Mouse (Mus musculus) C2C12 (cell line): Measurements from ENCODE around the gene A930004D18Rik.

Experiments used
- CTCF ChIP-seq: IDR thresholded peaks from one replicate; pipeline ENCODE4 v1.5.1; 2011; ENCODE audit not compliant: control insufficient read depth, insufficient read depth, insufficient read length
- MAX ChIP-seq: IDR thresholded peaks from one replicate; pipeline ENCODE4 v1.6.1; 2011; ENCODE audit warnings: mild to moderate bottlenecking, control low read depth

DNA sequence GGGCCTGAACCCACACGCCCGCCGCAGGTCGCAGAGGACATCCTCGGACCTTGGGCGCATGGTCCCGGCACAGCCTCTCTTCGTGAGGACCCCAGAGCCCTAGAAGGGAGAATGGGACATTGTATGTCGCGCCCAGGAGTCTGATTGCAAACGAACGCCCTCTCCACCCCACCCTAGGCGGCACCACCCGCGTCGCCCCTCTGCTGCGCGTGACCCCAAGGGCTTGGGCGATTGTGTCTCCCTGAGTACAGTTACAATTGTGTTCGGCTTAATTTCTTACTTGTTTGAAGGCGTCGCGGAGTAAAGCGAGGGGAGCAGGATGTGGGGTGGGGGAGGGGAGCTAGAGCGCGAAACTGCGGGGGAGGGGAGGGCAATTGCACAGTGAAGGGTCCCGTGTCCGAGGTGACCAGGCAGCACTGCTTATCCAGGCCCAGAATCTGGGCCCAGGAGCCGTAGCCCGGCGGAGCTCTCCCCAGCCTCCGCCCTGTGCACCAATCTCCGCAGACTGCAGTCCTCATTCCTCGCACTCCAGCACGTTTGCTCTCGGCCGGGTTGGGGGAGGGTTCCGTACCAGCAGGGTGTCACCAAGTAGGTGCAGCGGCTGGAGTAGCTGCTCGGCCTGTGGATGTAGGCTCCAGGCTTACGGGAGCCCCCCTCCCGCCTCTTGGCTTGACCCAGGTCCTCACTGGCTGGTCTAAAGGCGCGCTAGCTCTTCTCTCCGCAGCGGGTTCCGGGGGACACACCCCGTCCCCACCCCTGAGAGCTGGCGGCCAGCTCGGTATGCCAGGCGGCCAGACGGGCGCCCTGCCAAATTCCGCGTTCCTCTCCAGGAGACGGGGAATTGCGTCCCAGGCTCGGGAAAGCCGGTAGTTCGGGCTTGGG, 9.2 kb downstream of the A930004D18Rik start:
- no peak for TF ChIP-seq CTCF
- TF ChIP-seq MAX, result peak; percentile 60
